Mouse (Mus musculus) embryonic facial prominence, embryonic 14.5 days (tissue): ENCODE results near the gene Psmd7. TPM values are rescaled to one million over a fixed set of nuclear protein-coding genes. Genes with fewer than 3 reads are reported as not detected.

Source experiments
- ATAC-seq: fragments of 200-750 bp; cut with Nextera tagmentation; 2 replicates; pipeline ENCODE4 v1.8.0; 2017; ENCODE audit warnings: low read depth, moderate number of reproducible peaks, moderate TSS enrichment
- DNase-seq: peaks from one replicate; pipeline ENCODE4 v3.0.0-alpha.2; 2015; ENCODE audit warnings: low spot score
- H3K27ac ChIP-seq: fragments of 300-500 bp; sonication (generic); replicated peaks from 2 replicates; pipeline ENCODE4 v1.5.1; 2014; ENCODE audit warnings: low read depth, mild to moderate bottlenecking, low read length, moderate library complexity
- H3K27me3 ChIP-seq: fragments of 300-500 bp; sonication (generic); replicated peaks from 2 replicates; pipeline ENCODE4 v1.6.1; 2014; ENCODE audit warnings: low read length; ENCODE audit not compliant: control insufficient read depth, insufficient read depth
- H3K36me3 ChIP-seq: fragments of 300-500 bp; sonication (generic); 2 replicates; pipeline ENCODE4 v1.6.1; 2014; ENCODE audit warnings: low read length, mixed read lengths; ENCODE audit not compliant: control insufficient read depth, insufficient read depth
- H3K4me1 ChIP-seq: fragments of 300-500 bp; sonication (generic); 2 replicates; pipeline ENCODE4 v1.6.1; 2014; ENCODE audit warnings: antibody characterized with exemption, low read length; ENCODE audit not compliant: control insufficient read depth, insufficient read depth
- H3K4me2 ChIP-seq: fragments of 300-500 bp; sonication (generic); 2 replicates; pipeline ENCODE4 v1.6.1; 2014; ENCODE audit warnings: low read depth, mild to moderate bottlenecking, low read length, moderate library complexity, mixed read lengths
- H3K4me3 ChIP-seq: fragments of 300-500 bp; sonication (generic); 2 replicates; pipeline ENCODE4 v1.5.1; 2014; ENCODE audit warnings: low read depth, mild to moderate bottlenecking, low read length
- H3K9ac ChIP-seq: fragments of 300-500 bp; sonication (generic); 2 replicates; pipeline ENCODE4 v1.6.1; 2014; ENCODE audit warnings: low read depth, mild to moderate bottlenecking, low read length, moderate library complexity, mixed read lengths
- H3K9me3 ChIP-seq: fragments of 300-500 bp; sonication (generic); 2 replicates; pipeline ENCODE4 v1.6.1; 2016; ENCODE audit warnings: low read length; ENCODE audit not compliant: control insufficient read depth
- WGBS: fragments of 180-500 bp; shearing (Covaris S2); extraction: QIAGEN DNeasy Blood & Tissue Kit; methylation state at CpG from one replicate; pipeline ENCODE4 v1.1.7; 2014; 5-methylcytosine and 5-hydroxymethylcytosine counted together
- polyA plus RNA-seq: library from polyadenylated mRNA; unstranded; fragments of >200 nt; fragmentation: Nextera tagmentation; extraction: Ambion mirVana; gene quantifications from 2 replicates; pipeline ENCODE4 v1.2.1, GENCODE M21; 2014

The Psmd7 gene
- polyA plus RNA-seq, 1 experiment from 2014 or later: 252 TPM

DNA sequence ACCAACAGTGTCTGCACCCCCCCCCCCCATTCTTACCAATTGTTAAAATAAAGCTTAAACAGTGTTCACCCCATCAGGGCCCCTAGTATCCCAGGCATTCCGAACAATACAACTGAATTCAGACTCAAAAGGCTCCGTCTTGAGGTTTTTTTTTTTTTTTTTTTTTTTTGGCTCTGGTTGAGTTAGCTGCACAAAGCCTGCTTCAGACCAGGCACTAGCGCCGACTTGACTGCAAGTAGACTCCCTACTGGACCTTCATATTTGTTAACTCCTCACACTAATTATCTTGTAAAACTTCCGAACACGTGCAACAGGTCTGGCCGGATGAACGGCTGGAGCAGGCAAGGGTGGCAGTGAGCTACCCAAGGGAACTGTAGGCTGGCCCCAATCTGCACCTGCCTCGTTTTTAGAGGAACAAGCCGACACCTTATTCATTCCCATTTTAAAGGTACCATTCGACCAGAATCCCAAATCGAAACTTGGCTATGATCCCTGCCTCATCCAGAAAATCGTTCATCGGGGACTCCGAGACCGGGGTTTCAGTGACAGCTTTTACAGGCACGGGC lies 752 bp downstream of the Psmd7 start:
- ATAC-seq (peak; percentile 12; the same call in 1 of the 2 replicates), DNase-seq (peak; percentile 39)
- under 1% methylated on average over 17 of the region's 17 CpGs for WGBS
- H3K9me3 ChIP-seq: no peaks in the 10 kb centered on the region
- H3K36me3 ChIP-seq: peaks cover 39% of the 10 kb centered on the region
- peaks cover 7% of the 10 kb centered on the region; the same call in 1 of the 2 replicates for H3K4me1 ChIP-seq
- H3K9ac ChIP-seq: peak overlapping the region; percentile 95
- H3K27me3 ChIP-seq: no peaks in the 10 kb centered on the region
- H3K4me3 ChIP-seq: peak overlapping the region; percentile 98
- peak overlapping the region; percentile 88 for H3K27ac ChIP-seq
- peak overlapping the region; percentile 80 for H3K4me2 ChIP-seq

DNA sequence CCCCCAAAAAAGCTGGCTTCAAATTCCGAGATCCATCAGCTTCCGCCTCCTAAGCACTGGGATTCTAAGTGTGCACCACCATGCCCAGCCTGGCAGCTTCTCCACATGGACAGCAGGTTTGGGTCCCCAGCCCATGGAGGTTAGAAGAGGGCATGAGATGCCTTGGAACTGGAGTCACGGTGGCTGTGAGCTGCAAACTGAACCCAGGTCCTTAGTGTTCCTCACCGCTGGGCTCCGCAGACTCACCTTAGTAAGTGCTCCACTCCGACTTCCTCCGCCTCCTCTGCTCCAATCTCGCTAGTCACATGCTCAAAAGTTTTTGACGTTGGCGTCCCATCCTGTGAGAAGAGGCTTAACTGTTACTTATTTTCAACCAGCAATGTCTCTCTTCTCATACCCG lies 6.1 kb downstream of the Psmd7 start:
- Histone ChIP-seq H3K27ac (no peak overlapping the region), H3K4me2 (no peak overlapping the region), H3K27me3 (no peaks in the 10 kb centered on the region), H3K4me3 (no peak overlapping the region), H3K4me1 (peaks cover 7% of the 10 kb centered on the region; the same call in 1 of the 2 replicates), H3K9me3 (no peaks in the 10 kb centered on the region), H3K9ac (no peak overlapping the region), H3K36me3 (peaks cover 82% of the 10 kb centered on the region)
- DNase-seq (no peak), ATAC-seq (no peak)
- WGBS: 92% methylated on average over 11 of the region's 11 CpGs

DNA sequence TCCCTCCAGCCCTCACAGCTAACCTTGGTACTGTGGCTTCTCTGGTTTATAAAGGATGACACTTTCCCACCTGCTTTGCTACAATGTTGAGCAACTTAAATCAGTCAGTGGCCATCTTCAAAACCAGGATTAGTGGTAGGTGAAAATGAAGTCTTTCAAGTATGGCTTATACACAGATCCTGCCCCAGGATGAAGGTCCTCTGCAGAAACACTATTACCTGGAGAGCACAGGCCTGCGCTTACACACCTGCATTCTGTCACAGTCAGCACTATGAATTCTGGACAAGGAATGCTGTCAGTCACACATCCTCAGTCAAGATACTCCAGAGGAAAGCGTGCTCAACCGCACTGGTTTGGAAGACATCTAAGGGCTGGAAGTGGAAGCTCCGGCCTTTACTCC lies 6.7 kb downstream of the Psmd7 start:
- H3K9ac ChIP-seq: no peak overlapping the region
- H3K9me3 ChIP-seq: no peaks in the 10 kb centered on the region
- DNase-seq: no peak
- no peaks in the 10 kb centered on the region for H3K27me3 ChIP-seq
- H3K36me3 ChIP-seq: peaks cover 82% of the 10 kb centered on the region
- no peak overlapping the region for H3K4me3 ChIP-seq
- peaks cover 4% of the 10 kb centered on the region for H3K4me1 ChIP-seq
- H3K4me2 ChIP-seq: no peak overlapping the region
- WGBS: 98% methylated on average over 4 of the region's 4 CpGs
- no peak for ATAC-seq
- H3K27ac ChIP-seq: no peak overlapping the region

- Histone ChIP-seq H3K9ac (no peak overlapping the region), H3K27ac (no peak overlapping the region), H3K36me3 (peaks cover 75% of the 10 kb centered on the region), H3K27me3 (no peaks in the 10 kb centered on the region), H3K9me3 (no peaks in the 10 kb centered on the region), H3K4me3 (no peak overlapping the region), H3K4me2 (no peak overlapping the region), H3K4me1 (no peaks in the 10 kb centered on the region; the same call in 1 of the 2 replicates)
- 95% methylated on average over 13 of the region's 13 CpGs for WGBS
- DNase-seq: no peak
- ATAC-seq: no peak
Measured at GRCm38 (mm10) chr8:107580879-107581278, 7.4 kb downstream of the Psmd7 start.

DNA sequence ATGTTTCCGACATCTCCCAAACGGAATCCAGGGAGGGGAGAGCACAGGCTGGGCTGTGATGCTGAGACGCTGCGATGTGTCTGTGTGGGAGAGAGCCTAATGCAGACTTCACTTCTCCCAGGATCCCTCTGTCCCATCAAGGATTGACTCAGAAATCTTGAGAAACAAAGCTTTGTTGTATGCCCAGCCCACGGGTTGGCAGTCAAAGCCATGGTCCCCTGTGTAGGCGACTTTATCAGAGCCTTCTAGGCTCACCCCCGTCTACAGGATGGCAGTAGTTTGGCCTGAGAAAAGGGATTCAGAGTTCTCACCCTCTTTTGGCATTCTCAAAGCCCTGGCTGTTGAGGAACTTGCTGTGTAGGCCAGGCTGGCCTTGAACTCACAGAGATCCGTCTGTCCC lies 9.7 kb downstream of the Psmd7 start:
- no peak for DNase-seq
- H3K36me3 ChIP-seq: peaks cover 53% of the 10 kb centered on the region
- H3K9me3 ChIP-seq: no peaks in the 10 kb centered on the region
- no peak overlapping the region for H3K27ac ChIP-seq
- no peak overlapping the region for H3K4me2 ChIP-seq
- H3K9ac ChIP-seq: no peak overlapping the region
- no peak overlapping the region for H3K4me3 ChIP-seq
- 90% methylated on average over 8 of the region's 8 CpGs for WGBS
- H3K27me3 ChIP-seq: no peaks in the 10 kb centered on the region
- ATAC-seq: no peak
- no peaks in the 10 kb centered on the region; the same call in 1 of the 2 replicates for H3K4me1 ChIP-seq

DNA sequence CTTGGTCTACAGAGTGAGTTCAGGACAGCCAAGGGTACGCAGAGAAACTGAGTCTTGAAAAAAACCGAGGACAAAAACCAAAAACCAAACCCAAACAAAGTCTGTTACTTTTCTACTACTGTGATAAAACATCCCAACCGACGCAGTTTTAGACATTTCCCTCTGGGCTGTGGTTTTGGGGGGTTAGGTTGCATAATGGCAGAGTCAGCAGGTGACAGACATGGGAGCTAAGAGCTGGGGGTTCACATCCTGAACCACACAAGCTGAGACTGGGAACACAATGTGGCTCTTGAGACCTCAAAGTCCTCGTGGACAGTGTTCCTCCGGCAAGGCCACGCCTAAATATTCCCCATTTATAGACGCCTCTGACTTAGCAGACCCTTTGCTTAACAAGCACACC lies 10.1 kb downstream of the Psmd7 start:
- no peak for DNase-seq
- no peaks in the 10 kb centered on the region for H3K27me3 ChIP-seq
- ATAC-seq: no peak
- peaks cover 49% of the 10 kb centered on the region for H3K36me3 ChIP-seq
- no peak overlapping the region for H3K9ac ChIP-seq
- WGBS: 87% methylated on average over 8 of the region's 8 CpGs
- H3K4me2 ChIP-seq: no peak overlapping the region
- H3K4me1 ChIP-seq: no peaks in the 10 kb centered on the region; the same call in 1 of the 2 replicates
- H3K27ac ChIP-seq: no peak overlapping the region
- no peak overlapping the region for H3K4me3 ChIP-seq
- no peaks in the 10 kb centered on the region for H3K9me3 ChIP-seq

- WGBS: 87% methylated on average over 4 of the region's 4 CpGs
- no peak overlapping the region for H3K4me2 ChIP-seq
- H3K27ac ChIP-seq: no peak overlapping the region
- ATAC-seq (no peak), DNase-seq (no peak)
- no peaks in the 10 kb centered on the region for H3K27me3 ChIP-seq
- H3K9me3 ChIP-seq: no peaks in the 10 kb centered on the region
- no peak overlapping the region for H3K4me3 ChIP-seq
- H3K36me3 ChIP-seq: peaks cover 44% of the 10 kb centered on the region
- no peak overlapping the region for H3K9ac ChIP-seq
- no peaks in the 10 kb centered on the region; the same call in 1 of the 2 replicates for H3K4me1 ChIP-seq
Measured at GRCm38 (mm10) chr8:107577640-107578039, 10.6 kb downstream of the Psmd7 start.

DNA sequence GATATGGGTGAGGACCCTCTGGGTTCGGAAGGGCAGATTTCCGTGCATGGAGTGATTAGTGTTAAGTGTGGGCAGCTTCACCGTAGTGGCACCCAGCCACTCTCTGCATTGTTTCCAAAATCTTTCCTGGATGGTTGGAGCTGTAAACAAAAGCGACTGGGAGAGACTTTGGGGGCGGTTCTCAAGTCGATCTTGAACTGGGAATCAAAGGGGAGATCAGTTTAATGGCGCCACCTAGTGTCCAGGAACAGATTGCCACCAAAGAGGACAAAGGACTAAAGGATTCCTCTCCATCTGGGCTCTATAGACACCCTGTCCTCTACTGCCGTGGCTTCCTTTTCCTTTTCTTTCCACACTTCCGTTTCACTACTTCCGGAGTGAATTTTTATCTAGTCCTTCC lies 11.6 kb downstream of the Psmd7 start:
- H3K4me3 ChIP-seq: peak overlapping the region; percentile 6; the same call in 1 of the 2 replicates
- 12% methylated on average over 10 of the region's 10 CpGs for WGBS
- ATAC-seq (peak; percentile 76), DNase-seq (peak; percentile 95)
- H3K36me3 ChIP-seq: peaks cover 34% of the 10 kb centered on the region
- H3K27ac ChIP-seq: peak overlapping the region; percentile 57
- peak overlapping the region; percentile 46 for H3K4me2 ChIP-seq
- no peaks in the 10 kb centered on the region; the same call in 1 of the 2 replicates for H3K4me1 ChIP-seq
- H3K9ac ChIP-seq: peak overlapping the region; percentile 47
- H3K27me3 ChIP-seq: no peaks in the 10 kb centered on the region
- H3K9me3 ChIP-seq: no peaks in the 10 kb centered on the region

- H3K9ac ChIP-seq: no peak overlapping the region
- H3K4me1 ChIP-seq: no peaks in the 10 kb centered on the region; the same call in 1 of the 2 replicates
- no peak overlapping the region for H3K4me2 ChIP-seq
- no peak overlapping the region for H3K4me3 ChIP-seq
- H3K27ac ChIP-seq: no peak overlapping the region
- WGBS: 74% methylated on average over 3 of the region's 3 CpGs
- H3K9me3 ChIP-seq: no peaks in the 10 kb centered on the region
- peaks cover 15% of the 10 kb centered on the region for H3K36me3 ChIP-seq
- no peaks in the 10 kb centered on the region for H3K27me3 ChIP-seq
- no peak for DNase-seq
- ATAC-seq: no peak
Measured at GRCm38 (mm10) chr8:107574771-107575170, 13.5 kb downstream of the Psmd7 start.
